Mouse (Mus musculus) adrenal gland, postnatal 10 days (tissue): ENCODE data around the gene Msi2. TPM values are rescaled to one million over a fixed set of nuclear protein-coding genes. Genes with fewer than 3 reads are reported as not detected.
A peak's percentile ranks its signal among the peaks of the same experiment; 100 is the strongest.

Experiments used
- DNase-seq: peaks from one replicate; pipeline ENCODE4 v3.0.0; 2021; ENCODE audit warnings: mixed read lengths
- total RNA-seq, 2 experiments: library from RNA; stranded (reverse); gene quantifications; 2 replicates each; pipeline ENCODE4 v1.2.3; 2021

Msi2 gene
- total RNA-seq, 2 experiments from 2014 or later: 149 to 152 TPM

GRCm38 (mm10) chr11:88613008-88613407, 105.3 kb downstream of the Msi2 start:
- DNase-seq: no peak

- DNase-seq: no peak
Observed at GRCm38 (mm10) chr11:88612141-88612540, 106.2 kb downstream of the Msi2 start.

GRCm38 (mm10) chr11:88610809-88611208, 107.5 kb downstream of the Msi2 start:
- no peak for DNase-seq

- DNase-seq: no peak
Observed at GRCm38 (mm10) chr11:88610112-88610511, 108.2 kb downstream of the Msi2 start.

GRCm38 (mm10) chr11:88608584-88608983, 109.7 kb downstream of the Msi2 start:
- DNase-seq: no peak

GRCm38 (mm10) chr11:88607725-88608383, 110.5 kb downstream of the Msi2 start:
- no peak for DNase-seq

GRCm38 (mm10) chr11:88605771-88606170, 112.5 kb downstream of the Msi2 start:
- DNase-seq: no peak

- DNase-seq: no peak
Observed at GRCm38 (mm10) chr11:88605098-88605525, 113.2 kb downstream of the Msi2 start.

GRCm38 (mm10) chr11:88604635-88605034, 113.7 kb downstream of the Msi2 start:
- no peak for DNase-seq

- DNase-seq: no peak
Observed at GRCm38 (mm10) chr11:88603366-88603765, 114.9 kb downstream of the Msi2 start.

GRCm38 (mm10) chr11:88602471-88603120, 115.7 kb downstream of the Msi2 start:
- peak; percentile 73 for DNase-seq

GRCm38 (mm10) chr11:88600194-88600593, 118.1 kb downstream of the Msi2 start:
- no peak for DNase-seq

- no peak for DNase-seq
Observed at GRCm38 (mm10) chr11:88599332-88600130, 118.8 kb downstream of the Msi2 start.

GRCm38 (mm10) chr11:88598848-88599175, 119.5 kb downstream of the Msi2 start:
- no peak for DNase-seq

- DNase-seq: no peak
Observed at GRCm38 (mm10) chr11:88598150-88598847, 120.0 kb downstream of the Msi2 start.

- DNase-seq: no peak
Observed at GRCm38 (mm10) chr11:88595616-88596015, 122.7 kb downstream of the Msi2 start.

- no peak for DNase-seq
Observed at GRCm38 (mm10) chr11:88594804-88595611, 123.3 kb downstream of the Msi2 start.

- DNase-seq: no peak
Observed at GRCm38 (mm10) chr11:88594010-88594409, 124.3 kb downstream of the Msi2 start.

- DNase-seq: no peak
Observed at GRCm38 (mm10) chr11:88592099-88592498, 126.2 kb downstream of the Msi2 start.

GRCm38 (mm10) chr11:88590647-88591046, 127.7 kb downstream of the Msi2 start:
- no peak for DNase-seq

- no peak for DNase-seq
Observed at GRCm38 (mm10) chr11:88589641-88590040, 128.7 kb downstream of the Msi2 start.
